Mouse (Mus musculus): ENCODE measurements around the gene Dmap1.

DNA sequence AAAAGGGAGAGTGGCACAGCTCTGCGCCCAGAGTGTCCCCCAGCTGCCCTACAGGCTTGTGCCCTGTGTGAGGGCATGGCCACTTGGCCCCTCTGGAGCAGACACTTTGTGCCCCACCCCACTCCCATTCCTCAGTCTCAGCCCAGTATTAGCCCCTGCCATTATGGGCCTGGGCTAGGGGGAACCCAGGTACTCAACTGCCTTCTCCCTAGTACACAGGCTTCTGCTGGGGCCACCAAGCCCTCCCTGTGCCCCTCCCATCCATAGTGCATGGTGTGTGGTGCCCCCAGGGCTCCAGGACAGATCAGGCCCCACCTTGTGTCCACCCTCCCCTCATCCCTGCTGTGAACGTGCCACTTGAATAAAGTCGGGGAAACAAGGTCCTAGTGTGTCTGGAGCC is 8.2 kb downstream of the Dmap1 start:
- TF ChIP-seq CTCF (conservative IDR thresholded peaks at IDR 0.05; ENCODE audit: low read length), result no peak
- no peak for TF ChIP-seq NANOG (IDR thresholded peaks at IDR 0.05; ENCODE audit: borderline replicate concordance, low read length)

All from E14TG2a.4 (cell line).